Mouse (Mus musculus) spleen, postnatal 10 days (tissue): Measurements from ENCODE around the gene Arih2.
A peak's percentile ranks its signal among the peaks of the same experiment; 100 is the strongest.

ENCODE experiments used
- DNase-seq, 2 experiments: peaks; one replicate each; pipeline ENCODE4 v3.0.0; 2021 to 2022; ENCODE audit warnings: low spot score in 2 of 2

Gene Arih2

DNA sequence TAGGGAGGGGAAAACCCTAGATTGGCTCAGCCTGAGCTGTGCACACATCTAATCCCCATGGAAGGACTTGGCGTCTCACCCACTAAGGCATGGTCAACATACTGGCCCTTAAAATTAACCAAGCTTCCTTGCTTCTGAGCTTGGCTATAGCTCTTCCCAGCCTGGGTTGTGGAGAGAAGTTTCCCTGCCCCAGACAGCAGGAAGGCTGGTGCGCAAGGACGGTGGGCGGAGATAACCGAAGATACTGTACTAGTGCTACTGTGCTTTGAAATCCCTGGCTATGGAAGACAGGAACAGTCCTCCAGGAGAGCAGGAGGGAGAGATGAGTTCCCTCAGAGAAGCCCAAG, 69.9 kb downstream of the Arih2 start:
- DNase-seq: no peak

DNA sequence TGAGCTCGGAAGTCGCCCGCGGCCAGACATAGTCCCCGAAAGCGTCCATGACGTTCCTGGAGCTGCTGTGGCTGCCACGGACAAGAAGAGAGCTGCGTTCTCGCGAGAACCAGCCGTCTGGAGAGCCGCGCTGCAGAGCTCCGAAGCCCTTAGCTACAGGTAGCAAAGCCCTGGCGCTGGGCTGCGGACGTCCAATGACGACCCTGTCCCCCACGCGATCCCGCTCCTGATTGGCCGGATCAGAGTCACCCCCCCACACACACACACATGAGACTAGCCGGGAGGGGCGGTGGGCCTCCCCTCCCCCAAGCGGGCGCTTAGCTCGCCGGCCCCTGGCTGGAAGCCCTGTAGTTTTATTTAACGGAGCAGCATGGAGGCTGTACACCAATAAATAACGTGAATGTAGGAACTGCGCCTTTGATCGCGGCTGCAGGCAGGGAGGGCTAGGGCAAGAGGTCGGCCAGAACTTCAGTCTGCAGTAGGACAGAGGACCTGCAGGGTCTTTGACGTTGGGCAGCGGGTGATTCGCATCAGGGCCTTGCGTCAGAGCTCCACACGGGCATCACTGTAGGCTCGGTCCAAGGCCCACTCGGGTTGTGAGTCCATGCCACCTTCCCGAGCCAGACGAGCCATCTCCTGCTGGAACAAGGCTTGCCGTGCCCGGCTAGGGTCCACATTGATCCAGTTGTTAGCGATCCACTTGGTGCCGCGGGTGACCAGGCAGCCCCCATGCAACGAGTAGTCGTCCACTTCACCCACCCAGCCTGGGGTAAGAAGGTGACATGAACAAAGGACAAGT, 70.4 kb downstream of the Arih2 start, which contains the start of gene Wdr6:
Gene Wdr6, minus strand, starts transcription at position 195 of the 799 bp plus-strand sequence.
- peak; percentile 67 to 90 for DNase-seq

DNA sequence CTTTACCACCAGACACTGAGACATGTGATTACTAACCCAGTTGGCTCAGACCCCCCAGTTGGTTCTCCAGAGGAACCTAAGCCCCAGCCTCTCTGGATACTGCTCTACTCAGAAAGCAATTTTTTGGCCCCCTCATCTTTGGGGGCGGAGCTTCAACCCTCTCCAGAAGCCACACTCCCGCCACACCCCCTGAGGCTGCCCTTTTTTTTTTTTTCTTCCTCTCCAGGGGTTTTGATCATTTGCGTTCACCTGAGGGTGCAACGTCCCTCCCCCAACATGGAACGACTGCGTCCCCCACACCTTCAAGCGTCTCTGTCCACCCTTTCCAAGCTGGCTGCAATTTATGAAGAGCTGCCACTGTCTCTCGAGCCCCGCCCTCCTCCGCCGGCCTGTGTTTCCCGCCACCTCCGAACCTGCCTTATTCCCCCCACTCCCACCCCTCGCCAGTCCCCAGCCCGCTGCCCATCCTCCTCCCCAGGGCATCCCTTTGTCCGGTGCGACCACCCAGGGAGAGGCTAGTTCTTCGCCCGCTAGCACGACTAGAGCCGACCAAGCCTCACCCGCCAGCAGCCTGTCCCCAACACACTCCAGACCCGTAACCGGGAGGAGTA, 71.1 kb downstream of the Arih2 start:
- peak in 1 of 2 experiments; percentile 68 for DNase-seq

DNA sequence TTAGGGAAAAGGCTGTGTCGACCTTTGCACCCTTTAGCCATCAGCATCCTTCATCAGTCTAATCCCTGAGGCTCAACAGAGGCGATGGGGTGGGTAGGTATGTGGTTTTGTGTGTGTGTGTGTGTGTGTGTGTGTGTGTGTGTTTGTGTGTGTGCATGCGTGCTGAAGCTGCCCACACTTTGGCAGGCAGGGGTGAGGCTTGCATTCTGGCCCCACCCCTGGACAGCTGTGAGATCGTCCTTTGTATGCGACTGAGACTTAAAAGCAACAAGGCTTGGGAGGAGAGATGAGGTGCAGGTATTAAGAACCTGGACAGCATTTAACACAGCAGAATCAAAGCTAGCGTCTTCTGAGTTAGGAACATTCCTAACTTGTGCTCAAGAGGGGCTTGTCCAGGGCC, 72.2 kb downstream of the Arih2 start:
- no peak for DNase-seq

DNA sequence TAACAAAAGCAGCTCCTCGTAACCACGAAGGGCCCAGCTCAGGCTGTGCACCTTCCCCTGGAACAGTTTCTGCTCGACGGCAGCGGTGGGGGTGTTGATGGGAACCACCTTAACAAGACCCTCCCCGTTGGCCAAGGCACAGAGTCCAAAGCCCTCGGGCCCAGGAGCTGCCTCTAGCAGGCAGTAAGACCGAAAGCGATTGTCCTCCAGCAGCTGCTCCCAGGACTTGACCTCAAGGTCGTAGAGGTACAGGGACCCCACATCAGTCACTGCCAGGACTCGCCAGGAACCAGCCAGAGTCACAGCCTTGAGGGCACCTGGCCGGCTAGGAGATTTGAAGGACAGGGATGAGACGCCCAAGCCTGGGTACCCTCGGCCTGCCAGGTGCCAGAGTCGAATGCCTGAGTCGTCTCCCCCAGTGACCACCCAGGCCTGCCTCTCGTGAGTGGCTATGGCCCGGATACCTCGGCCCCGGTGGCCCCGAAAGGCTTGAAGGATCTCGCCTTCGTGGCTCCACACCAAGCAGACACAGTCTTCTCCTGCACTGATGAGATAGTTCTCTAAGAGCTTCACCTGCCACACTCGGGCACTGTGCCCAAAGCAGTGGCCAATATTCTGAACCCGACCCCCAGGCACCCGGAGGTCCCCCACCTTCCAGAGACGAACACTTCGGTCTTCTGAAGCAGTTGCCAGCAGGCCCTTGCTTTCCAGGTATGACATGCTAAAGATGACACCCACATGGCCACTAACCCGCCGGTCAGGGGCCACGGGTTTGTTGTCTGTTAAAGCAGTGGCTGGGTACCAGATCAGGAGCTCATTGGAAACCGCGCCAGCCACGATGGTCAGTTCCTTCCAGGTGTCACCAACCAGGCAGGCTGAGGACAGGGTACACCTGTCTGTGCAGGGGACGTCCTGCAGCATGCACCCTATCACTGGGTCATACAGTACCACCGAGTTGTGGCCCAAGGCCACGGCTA, 73.6 kb downstream of the Arih2 start:
- peak in 1 of 2 experiments; percentile 25 for DNase-seq

DNA sequence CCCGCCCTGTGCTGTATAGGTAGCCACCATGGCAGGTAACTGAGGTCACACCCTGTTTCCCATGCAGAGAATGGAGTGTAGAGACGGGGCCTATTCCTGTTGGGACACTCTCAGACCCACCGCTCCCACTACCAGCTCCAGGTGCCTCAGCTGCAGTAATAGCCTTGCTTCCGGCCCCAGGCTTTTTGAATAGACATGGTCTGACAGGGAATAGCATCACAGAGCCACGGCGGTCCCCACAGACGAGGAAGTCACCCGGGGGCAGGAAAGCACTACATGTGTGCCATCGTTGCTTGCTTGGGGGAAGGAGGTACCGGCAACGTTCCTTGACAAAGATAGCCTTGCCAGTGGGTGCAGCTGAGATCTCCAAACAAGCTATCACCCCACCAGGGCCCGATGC, 74.3 kb downstream of the Arih2 start:
- DNase-seq: no peak

DNA sequence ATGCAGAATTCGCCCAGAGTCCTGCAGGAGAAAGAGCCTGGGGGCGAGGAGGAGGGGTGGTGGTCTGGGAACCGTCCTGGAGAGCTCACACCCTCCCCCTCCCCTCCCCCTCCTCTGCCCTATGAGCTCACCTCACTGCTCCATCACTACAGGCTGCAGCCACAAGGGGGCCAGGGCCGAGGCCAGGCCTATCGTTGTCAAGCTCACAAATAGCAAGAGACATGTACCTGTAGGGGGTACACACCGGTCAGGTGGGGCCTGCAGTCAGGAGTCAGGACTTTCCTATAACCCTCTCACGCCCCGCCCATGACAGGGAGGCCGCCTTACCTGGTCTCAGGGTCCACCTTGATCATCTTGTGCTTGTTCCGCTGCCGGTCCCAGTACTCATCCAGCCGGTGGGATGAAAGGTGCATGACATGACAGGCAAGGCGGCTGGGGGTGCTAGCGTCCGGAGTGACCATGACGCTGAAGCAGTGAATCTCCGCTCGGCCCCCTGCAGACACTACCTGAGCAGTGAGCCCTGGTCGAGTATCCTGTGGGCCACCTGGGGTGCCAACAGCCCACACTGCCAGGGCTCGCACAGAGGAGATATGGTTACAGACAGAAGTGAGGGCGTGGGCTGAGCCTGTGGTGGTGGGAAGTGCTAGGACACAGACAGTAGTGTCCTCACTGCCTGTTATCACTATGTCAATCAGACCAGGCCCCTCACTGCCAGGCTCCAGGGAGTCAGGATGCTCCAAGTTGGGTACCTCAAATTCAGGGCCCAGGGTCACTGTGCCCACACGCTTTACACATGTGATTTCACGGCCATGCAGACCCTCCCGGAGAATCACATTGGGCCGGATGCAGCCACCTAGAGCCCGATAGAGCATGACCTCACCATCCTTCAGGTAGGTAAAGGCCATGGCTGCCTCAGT, 75.2 kb downstream of the Arih2 start:
- DNase-seq: peak in 1 of 2 experiments; percentile 77

DNA sequence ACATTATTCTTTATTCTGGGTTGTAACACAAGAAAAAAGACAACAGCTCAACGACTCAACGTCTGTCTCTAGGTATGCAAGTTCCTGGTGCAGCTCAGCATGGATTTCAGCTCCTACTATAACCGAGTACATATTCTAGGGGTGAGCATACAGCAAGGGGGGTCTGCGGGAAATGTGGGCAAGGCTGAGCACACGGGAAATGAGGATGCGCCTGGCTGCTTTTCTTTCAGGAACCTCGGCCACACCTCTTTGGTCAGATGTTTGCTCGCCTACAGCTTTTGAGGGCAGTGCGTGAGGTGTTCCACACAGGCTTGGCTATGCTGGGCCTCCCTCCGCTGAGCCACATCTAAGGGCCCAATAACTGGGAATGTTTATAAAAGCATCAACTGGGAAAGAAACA, 76.9 kb downstream of the Arih2 start:
- no peak for DNase-seq

DNA sequence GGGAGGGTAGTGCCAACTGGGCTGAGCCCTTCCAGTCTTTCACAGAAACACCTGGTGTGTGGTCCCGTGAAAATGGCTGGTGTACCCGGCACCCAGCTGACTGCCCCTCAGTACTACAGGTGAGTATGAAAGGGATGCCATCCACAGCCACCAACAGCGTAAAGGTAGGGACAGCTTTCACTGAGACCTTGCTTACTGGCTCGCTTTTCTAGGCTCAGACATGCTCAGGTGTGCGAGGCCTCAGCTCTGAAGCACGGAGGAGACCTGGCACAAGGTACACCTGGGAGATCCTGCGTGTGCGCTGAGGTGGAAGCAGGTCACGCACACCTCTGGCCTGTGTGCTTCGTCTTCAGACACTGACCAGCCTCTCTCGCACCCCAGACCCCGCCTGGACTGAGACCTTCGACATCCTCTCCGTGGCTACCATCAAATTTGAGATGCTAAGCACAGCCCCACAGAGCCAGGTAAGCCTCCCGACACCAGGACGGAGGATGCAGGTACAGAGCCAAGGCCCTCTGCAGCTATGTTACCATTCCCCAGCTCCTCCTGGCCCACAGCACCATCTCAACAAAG, 77.7 kb downstream of the Arih2 start:
- no peak for DNase-seq

DNA sequence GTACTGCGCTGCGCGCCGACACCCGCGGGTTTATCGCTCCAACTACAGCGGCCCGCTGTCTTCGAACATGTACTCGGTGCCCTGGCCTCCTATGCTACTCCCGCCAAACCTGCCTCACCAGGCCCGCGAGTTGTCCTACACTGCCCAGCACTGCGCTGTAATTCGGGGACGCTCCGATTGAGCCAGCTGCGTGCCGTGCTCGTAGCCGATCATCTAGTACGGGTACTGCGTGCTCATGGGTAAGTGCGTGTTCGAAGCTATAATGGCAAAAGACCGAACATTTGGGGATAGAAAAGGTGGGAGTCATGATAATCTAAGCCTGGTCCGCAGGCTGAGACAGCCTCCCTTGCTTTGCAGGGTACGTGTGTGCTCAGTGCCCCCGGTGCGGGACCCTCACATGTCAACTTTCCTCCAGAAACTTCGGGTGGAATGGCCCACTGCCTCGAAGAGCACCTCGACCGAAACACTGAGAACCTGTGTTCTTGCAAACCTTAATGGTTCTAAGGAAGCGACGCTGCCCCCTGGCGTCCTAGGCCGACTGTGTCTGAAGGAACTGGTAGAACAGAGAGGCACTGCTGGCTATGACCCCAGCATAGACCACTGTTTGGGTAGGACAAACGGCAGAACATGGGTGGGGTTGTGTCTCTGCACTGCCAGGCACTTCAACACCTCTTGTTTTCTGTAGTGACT, 78.8 kb downstream of the Arih2 start:
- peak; percentile 81 to 94 for DNase-seq

DNA sequence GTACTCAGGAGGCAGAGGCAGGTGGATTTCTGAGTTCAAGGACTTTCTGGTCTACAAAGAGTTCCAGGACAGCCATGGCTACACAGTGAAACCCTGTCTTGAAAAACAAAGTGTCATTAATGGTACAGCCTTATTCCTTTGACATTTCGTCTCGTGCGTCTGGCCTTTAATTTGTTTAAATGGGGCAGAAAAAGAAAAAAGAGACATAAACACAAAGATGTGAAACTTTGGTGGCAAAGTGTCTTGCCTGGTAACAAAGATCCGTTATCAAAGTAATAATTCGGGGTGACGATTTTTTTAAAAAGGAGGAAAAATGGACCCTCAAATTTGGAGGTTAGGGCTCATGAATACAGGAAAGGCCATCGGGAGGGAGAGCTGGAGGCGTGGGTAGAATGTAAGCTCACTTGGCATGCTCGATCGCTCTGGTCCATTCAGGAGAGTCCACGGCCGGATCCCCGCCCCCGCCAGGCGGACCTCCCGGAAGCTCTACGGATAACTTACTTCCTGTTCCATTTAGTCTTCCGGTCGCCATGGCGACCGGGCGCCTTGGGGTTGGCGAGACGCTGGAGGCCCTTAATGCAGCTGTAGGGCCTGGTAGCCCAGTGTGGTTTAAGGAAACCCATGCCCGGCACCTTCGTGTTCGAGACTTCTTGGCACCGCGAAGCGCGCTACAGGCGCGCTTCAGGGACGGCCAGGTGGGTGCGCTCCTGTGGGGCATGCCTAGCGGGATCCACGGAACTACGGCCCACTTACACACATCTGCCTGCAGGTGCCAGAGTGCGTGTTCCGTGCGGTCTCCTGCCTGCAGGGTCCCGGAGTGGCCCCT, 79.6 kb downstream of the Arih2 start, which contains the start of gene Dalrd3:
Gene Dalrd3, plus strand, starts transcription at position 506 of the 826 bp plus-strand sequence.
- peak; percentile 73 to 90 for DNase-seq

DNA sequence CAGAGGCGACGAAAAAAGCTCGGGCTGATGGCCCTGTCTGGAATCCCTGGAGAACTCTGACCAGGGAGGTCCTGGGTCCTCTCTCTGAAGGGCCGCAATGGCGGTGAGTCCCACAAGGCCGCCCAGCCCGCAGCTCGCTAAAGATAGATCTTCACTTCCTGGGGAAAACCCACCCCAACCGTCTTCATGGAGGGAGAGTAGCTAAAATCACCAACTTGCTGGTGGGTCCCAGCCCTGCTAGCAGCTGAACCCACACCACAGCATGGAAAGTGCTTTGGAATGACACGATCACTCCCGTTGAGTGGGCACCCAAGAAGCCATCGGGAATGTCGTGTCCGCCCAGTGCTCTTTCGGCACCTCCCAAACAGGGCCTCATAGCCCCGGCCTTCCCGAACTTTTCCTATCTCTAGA, 80.7 kb downstream of the Arih2 start:
- DNase-seq: peak in 1 of 2 experiments; percentile 41

DNA sequence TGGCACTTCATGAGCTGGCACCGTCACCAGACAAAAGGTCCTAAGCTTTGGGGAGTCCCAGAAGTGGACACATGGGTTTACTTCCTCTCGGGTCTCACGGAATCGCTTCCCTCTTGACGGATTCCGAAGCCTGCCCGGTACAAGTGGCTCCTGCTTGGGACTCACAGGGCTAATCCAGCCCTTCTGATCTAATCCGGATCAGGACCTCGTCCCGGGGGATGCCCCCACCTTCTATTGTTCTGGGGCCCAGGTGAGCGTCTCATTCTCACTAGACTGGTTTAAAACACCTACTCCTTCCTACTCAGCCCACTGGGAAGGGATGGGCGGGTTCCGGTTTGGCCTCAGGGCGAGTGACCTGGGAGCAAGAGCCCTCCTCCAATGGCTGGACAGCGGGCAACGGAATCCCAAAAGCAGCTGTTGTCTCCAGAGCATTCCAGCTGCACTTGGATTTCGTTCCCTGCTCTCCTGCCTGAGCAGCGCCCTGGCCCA, 81.2 kb downstream of the Arih2 start:
- peak in 1 of 2 experiments; percentile 46 for DNase-seq

DNA sequence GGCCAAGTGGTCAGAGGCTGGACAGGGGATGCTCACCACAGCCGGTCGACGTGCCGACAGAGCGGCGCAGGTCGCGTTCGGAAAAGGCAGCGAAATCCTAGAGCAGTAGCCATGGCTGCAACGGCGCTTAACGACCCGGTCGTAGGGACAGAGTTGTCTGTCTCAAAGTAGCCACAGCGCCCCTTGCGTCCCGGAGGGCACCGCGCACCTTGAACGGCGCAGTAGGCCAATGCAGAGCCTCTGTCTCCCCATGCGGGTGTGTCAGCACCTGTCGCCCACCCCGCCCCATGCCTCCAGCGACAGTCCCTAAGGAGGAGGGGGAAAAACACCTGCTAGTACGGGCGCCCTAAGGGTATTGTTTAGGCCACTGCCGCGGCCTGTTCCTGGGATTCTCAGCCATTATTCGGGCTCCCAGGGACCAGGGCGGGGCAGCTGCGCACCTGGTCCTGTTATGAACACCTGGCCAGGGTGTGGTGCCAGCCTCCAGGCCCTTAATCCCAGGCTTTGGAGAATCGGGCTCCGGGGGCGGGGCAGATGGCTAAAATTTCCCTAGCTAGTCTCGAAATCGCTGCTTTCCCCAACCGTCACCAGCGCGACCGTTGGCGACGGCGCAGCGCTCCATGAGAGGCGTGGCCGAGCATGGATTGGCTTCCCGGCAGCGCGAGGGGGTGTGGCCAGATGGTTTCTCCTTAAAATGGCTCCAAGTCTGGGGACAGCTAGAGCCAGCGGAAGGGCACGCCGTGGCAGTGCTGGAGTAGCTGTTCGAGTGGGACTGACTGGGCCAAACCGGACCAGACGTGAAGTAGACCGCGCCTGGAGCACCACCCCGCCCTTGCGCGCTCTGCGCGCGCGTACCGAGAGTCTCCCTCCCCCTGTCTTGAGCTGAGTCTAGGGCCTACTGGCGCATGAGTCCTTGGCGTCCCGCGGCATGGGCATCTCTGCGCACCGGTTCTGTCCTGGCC, 82.1 kb downstream of the Arih2 start, which contains the start of gene Ndufaf3:
Gene Ndufaf3, minus strand, starts transcription at position 620 of the 962 bp plus-strand sequence.
- peak; percentile 98 to 99 for DNase-seq

DNA sequence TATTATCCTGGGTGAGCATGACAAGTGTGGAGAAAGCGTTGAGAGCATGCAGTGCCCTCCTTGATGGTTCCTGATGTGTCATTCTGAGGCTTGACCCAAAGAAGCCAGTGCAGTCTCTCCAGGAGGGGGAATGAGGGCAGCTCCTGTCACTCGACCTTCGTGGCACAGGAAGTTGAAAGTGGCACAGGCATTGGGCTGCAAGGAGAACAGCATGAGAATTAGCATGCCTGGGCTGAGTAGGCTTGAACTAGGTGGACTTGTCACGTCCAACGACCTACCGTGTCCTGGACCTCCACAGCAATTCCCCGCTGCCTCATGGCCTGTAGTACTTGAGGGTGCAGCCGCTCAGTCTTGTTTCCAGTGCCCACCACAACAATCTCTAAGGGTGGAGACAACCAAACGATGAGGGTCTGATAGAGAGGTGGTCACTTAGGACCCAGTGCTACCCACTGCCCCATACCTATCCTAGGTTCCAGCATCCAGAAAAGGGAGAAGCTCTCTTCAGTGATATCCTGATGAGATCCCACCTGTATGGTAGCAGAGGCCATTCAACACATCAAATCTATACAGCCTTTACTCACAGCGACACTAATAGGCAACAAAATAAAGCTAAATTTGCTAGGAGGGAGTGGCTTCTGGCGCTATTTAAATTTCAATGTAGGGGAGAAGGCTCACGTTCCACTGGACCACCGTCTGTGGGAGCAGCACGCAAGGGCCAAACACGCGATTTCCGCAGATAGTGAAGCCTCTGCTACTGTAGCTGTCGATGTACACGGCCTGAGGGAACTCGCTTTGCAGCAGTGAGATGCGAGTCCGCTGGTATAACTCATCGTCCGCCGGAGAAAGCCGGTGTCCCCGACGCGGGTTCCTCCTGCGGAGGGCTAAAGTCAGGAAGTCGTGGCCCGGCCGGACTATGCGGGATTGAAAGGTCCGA, 83.0 kb downstream of the Arih2 start:
- DNase-seq: no peak

DNA sequence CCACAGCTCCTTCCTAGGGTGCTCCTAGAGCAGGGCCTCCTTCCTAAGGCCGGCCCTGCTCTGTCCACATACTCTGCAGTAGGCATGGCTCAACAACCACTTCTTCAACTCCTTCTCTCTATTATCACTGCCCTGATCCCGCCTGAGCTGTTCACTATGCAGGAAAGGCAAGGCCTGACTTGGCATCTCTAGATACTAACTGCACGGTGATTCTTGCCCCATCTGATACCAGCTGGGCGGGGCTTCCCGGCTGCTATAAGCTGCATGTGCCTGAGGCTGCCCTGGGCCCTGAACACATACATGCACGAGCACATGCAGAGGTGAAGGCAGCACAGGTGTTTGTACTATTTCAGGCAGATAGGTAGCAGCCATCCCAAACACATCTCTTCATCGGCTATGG, 85.1 kb downstream of the Arih2 start:
- DNase-seq: no peak

DNA sequence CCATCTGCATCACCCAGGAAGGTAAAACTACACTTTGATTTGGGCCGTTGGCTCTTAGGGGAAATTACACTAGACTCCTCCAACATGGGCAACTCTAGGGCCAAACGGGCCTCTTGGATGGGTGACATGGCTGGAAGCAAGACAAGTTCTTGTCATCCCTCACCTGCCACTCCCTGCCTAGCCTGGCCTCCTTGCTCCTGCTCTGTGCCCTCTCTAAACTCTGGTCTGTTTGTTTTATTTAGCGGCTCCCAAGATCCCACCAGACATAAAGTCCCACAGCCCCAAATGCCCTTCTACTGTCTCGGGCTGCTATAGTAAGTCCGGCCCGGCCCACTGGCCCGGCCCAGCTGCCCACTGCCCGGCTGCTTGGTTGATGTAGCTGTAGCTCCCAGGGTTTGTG, 85.5 kb downstream of the Arih2 start:
- no peak for DNase-seq
